Mouse (Mus musculus) left cerebral cortex, postnatal 4 days (tissue): Measurements from ENCODE around the gene Lmf2. TPM values are rescaled to one million over a fixed set of nuclear protein-coding genes. Genes with fewer than 3 reads are reported as not detected.

Experiments
- DNase-seq: peaks from one replicate; pipeline ENCODE4 v3.0.0-alpha.2; 2022
- intact Hi-C: fragments of 180-260 bp; cut with DNase I; formaldehyde crosslinking; loops from one replicate; pipeline ENCODE4 v1.15.1; 2025
- total RNA-seq, 2 experiments: library from RNA; stranded (reverse); gene quantifications; 2 replicates each; pipeline ENCODE4 v1.2.3; 2021

Gene Lmf2
- 10 to 100 TPM; 22.9 to 36.2 TPM for total RNA-seq

DNA sequence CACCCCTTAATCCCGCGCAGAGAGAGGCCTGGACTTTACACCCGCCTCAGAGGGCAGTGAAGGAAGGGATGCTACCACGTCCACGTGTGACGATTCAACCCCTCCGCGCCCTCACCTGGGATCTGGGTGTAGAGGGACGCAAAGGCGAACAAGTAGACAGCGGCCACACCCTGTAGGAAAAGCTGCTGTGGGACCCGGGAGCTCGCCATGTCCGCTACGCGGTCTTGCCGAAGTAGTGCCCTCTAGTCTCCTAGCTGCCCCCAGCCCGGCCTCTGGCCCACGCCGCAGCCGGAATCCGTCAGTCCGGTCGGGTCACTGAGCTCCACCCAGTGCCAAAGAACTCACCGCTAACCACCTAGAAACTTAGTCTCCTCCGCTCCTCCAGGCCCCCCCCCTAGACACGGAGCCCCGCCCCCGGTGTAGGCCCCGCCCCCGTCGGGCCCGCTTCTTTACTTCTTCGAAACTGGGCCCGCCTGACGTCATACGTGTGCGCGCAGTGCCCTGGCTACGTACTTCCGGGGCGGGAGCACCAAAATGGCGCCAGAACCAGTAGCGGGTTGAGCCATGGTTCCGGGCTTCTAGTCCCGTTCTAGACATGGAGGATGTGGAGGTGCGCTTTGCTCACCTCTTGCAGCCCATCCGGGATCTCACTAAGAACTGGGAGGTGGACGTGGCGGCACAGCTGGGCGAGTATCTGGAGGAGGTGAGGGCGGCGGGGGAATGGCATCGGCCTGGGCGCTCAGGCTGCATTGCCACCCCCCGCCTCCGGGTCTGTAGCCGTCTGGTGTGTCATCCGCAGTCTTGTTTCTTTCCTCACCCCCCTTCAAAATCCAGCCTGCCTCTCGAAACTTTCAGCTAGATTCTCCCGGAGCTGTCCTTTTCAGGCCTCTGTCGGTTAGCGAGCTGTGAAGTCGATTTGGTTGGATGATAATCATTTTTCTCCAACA lies at the start of gene Lmf2, which contains the start of gene Ncaph2:
Gene Lmf2, minus strand, starts transcription at position 419 of the 947 bp plus-strand sequence.
Gene Ncaph2, plus strand, starts transcription at position 479 of the 947 bp plus-strand sequence.
- intact Hi-C loops, result no loop called here
- DNase-seq, result peak; percentile 96

DNA sequence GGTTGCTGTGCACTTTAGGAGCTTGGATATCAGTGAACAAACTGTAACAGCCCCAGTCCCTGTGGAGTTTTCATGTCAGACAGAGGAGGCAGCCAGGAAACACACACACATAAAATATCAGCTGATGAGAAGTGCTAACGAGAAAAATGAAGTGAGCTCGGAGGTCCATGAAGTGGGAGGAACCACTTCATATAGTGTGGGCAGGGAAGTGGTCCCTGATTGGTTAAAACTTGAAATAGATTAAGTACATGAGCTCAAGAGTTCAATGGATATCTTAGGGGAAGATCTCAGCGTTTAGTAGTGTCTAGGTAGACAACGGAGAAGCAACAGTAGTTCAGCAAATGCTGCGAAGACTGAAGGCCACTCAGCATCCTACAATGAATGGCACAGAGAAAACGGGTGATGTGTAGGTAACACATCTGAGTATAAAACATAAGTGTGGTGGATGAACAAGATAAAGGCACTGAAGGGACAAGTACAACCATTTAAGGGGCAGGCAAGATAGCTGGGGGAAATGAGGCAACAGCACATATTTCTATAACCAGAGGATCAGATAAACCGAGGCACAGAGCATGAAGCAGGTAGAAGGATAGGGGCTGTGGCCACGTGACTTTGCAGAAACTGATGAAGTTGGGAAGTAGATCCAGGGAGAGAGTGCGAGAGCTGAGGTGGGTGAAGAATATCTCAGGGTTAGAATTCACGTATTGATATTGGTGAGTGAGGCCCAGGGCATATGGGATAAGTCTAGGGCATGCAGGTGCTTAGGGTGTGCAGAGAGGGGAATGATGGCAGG lies 49.6 kb upstream of the Lmf2 start:
- intact Hi-C loops, result no loop called here
- no peak for DNase-seq

DNA sequence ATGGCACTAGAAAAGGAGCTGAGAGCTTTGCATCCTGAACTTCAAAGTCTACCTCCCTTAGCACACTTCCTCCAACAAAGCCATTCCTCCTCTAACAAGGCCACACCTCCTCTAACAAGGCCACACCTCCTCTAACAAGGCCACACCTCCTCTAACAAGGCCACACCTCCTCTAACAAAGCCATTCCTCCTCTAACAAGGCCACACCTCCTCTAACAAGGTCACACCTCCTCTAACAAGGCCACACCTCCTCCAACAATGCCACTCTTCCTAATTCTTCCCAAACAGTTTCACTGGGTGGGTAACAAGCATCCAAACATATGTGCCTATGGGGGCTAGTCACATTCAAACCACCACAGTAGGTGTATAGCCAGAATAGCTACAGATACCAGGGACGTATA lies 47.0 kb upstream of the Lmf2 start:
- no peak for DNase-seq
- intact Hi-C loops, result no loop called here

DNA sequence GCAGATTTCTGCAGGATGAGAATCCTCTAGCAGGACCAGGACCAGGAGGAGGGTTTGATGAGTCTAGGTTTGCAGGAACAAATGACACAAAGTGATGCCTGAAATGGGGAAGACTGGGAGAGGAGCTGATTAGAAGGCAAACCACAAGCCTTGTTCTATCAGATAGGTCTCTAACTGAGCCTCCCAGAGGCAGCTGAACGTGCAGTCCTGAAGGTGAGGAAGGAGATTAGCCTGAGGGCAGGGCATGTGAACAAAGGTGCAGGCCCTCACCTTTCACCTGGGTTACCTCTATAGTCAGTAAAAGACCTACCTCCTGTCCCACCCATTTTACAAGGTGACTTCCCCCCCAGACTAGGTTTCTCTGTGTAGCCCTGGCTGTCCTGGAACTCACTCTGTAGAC lies 44.3 kb upstream of the Lmf2 start:
- DNase-seq, result no peak
- intact Hi-C loops, result no loop called here

DNA sequence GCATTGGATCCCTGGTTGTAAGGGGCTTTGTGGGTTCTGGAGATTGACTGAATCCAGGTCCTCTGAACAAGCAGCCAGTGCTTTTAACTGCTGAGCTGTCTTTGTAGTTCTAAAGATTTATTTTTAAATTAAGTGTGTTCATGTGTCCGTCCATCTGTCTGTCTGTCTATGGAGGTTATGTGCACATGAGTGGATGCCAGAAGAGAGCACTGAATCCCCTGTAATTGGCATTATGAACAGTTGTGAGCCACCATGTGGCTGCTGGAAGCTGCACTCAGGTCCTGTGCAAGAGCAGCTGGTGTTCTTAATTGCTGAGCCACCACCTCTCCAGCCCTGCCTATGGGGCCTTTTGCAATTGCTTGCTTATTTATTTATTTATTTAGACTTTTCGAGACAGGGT lies 42.7 kb upstream of the Lmf2 start:
- intact Hi-C loops, result no loop called here
- peak; percentile 46 for DNase-seq

DNA sequence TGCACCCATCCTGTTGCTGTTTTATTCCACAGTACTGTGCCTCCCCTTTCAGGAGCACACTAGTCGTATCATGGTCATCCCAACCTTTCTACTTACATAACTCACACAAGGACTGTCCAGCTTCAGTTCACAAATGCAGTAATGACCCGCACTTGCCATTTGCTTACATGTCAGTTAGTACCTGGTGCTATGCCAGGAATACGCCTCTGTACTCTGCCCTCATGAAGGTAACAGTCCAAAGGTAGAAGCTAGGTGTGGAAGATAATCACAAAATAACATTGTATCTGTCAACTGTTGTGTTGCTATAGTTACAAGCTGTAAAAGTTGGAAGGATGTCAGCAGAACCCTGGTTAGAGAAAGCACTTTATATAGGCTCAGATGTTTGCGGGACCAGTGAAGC lies 41.4 kb upstream of the Lmf2 start:
- DNase-seq, result no peak
- intact Hi-C loops, result no loop called here

DNA sequence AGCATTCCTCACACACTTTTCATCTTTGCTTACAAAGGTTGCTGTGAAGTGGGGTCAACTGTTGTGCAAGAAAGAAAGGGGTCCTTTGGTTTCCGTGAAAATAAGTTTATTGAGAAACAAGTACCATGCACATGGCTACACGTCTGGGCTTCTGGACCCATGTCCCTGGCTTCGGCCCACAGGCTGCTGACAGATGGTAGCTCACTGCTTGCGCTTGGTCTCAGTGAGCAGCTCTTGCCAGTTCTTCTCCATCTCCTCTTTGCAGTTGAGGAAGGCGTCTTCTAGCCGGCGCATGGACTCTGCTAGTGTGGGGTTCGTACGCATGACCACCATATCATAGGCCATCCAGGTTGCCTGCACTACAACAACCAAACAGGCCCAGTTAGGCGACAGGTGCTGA lies 34.6 kb upstream of the Lmf2 start:
- intact Hi-C loops, result no loop called here
- DNase-seq, result no peak

DNA sequence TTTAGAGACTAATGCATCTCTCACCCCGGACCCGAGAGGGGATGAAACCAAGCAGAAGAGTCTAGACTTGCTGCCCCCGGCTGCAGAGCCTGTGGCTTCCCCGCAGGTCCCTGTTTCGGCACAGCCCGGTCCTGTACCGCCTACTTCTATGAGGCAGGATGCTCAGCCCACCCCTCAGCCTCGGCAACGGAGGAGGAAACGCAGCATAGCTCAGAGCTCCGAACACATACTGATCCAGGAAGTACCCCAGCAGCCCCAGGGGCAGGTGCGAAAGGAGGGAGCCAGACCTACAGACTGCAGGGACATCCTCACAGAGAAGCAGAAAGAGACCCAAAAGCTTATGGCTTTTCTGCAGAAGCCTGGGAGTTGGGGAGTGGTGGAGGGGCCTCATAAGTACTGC lies 31.7 kb upstream of the Lmf2 start:
- no peak for DNase-seq
- intact Hi-C loops, result no loop called here

DNA sequence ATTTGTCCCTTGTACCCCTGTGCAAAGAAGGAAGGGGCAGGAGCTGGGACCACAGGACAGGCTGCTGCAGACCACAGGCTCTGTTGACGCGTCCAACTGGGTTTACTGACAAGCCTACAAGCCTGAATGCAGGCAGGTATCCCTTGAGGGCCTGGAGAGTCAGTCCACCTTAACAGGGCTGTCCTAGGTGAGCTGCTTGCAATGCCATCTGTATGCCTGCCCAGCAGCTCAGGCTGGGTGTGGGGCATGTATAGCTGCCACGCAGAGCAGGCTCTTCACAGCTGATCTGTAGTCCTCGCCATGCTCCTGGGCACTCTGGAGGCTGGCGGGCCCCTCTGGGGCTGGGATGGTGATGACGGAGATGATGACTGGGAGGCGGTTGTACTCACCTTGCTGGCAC lies 29.2 kb upstream of the Lmf2 start, which contains the start of gene Klhdc7b:
Gene Klhdc7b, plus strand, starts transcription at position 301 of the 400 bp plus-strand sequence.
- DNase-seq, result no peak
- intact Hi-C loops, result no loop called here

DNA sequence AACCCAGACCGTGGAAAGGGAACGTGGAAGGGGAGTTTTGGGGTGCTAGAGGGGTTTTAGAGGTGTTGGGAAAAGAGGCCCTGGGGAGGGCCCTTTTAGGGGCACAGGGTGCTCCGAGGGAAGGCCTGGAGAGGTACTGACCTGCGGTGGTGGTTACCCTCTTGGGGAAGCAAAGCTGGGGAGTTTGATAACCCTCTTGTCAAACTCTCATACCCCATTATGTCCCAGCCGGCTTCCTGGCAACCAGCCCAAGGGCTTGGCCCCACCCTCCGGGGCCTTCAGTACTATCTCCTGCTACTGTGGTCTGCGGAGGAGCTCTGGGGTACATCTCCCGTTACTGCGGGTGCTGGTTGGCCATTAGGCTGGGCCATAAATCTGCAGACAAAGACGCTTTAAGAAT lies 24.0 kb upstream of the Lmf2 start:
- intact Hi-C loops, result no loop called here
- DNase-seq, result peak; percentile 53

DNA sequence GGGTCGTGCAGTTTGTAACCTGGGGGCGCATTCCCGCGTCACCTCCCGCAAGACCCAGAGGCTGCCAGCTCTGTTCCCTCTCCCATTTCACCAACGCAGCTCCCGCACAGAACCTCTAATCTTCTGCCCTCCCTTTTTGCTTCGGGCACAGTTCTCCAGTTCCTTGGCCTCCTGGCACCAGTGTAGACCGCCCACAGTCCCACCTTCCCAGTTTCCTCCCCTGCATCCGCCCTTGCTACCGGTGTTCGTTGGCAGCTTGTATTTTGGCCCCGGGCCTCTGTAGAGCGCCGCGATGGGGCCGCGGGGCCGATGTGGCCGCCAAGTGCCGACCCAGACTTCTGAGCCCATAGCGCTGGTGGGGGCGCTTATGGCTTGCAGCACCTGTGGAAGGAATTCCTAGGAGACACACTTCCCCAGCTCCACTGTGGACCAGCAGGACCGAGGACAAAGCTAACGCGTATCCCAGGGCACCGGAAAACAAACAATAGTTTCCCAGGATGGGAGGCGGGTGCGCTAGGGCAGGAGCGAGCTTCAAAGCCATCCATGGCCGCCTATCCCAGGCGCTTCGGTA lies 23.5 kb upstream of the Lmf2 start, which contains the start of gene Odf3b:
Gene Odf3b, minus strand, starts transcription at position 452 of the 571 bp plus-strand sequence.
- intact Hi-C loops, result no loop called here

DNA sequence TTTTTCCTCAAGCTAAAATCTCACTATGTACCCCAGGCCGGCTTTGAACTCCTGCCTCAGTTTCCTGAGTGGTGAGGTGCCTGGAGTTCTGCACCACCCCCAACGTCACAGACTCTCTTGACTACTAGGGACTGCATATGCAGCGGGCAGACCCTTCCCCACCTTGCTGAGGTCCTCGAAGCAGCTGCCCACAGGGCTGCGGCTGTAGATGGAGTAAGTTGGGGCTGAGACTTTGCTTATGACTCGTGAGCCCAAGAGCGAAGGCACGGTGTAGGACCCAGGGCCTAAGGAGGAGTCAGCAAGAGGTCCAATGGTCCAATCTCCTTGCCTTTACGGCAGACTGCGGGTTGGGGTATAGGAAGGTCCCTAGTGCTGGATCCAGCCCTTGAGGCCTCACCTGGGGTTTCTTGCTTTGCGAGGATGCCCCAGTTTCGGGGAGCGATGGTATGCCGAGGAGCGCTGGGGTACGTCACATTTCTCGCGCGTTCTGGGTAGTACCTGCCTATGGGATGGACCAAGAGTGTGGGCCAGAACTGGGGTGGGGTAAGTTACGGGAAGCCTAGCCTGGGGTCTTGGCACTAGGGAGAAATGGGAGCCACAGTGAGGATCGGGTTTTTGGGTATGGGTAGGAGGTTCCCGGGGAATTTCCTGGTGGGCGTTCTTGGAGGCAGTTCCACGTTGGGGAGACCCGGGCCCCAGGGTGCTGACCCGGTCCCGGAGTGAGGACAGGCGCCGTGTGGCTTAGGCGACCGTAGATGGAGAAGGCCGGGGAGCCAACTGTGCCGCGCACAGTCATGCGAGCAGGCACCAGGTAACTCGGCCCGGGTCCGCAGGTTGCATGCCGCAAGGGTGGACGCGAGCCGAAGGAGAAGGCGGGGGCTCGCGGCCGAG lies 22.7 kb upstream of the Lmf2 start:
- intact Hi-C loops, result no loop called here
- DNase-seq, result no peak

More for the DNA sequence above, 23.5 kb upstream of the Lmf2 start, which contains the start of gene Odf3b:
- DNase-seq, result no peak

DNA sequence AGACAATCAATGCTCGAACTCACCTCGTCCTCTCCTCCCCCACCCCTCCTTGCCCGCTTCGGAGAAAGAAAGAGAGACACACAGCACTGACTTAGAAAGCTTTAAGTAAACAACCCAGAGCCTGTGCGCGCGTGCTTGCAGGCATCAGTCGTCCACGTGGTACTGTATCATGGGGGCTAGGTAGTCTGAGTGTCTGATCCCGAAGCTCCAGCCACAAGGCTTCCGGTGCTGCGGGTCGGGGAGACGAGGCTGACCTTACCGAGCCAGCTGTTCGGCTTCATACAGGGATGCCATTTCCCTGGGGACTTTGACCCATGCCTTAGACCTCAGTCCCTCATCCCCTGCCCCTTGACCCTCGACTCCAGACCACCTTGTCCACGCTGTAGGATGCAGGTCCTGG lies 21.9 kb upstream of the Lmf2 start:
- DNase-seq, result no peak
- intact Hi-C loops, result no loop called here

DNA sequence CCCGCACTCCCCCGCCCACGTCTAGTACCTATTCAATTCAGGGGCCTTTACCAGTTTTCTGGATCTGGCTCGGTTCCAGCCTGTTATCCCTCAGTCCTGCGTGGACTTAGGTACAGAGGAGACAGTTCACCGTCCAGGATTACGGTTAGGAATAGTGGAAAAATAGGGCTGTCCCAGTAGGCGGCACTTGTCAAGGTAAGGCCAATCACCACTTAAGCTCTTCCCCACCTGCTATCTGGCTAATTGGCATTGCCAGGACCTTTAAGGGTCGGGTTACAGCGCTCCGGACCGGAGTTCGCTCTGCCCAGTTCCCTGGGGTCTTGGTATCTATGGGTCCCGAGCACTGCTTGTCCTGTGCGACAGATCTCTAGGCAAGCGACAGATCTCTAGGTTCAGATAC lies 21.5 kb upstream of the Lmf2 start, which contains the start of gene Tymp:
Gene Tymp, minus strand, starts transcription at position 83 of the 400 bp plus-strand sequence.
- no peak for DNase-seq
- intact Hi-C loops, result no loop called here

DNA sequence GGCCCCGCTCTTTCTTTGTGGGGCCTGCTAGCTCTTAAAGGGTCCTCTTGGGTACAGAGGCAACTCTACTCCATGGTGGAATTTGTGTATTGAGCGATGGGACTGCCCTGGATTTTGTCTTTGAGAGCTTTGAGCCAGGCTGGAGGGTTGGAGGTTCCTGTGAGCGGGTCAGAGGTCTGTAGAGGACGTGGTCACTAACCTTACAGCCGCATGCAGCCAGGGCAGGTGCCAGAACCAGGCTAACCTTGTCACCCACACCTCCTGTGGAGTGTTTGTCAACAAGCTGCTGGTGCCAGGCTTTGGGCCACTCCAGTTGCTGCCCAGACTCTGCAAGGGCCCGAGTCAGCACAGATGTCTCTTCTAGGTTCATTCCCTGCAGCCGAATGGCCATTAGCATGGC lies 20.6 kb upstream of the Lmf2 start:
- no peak for DNase-seq
- intact Hi-C loops, result no loop called here

DNA sequence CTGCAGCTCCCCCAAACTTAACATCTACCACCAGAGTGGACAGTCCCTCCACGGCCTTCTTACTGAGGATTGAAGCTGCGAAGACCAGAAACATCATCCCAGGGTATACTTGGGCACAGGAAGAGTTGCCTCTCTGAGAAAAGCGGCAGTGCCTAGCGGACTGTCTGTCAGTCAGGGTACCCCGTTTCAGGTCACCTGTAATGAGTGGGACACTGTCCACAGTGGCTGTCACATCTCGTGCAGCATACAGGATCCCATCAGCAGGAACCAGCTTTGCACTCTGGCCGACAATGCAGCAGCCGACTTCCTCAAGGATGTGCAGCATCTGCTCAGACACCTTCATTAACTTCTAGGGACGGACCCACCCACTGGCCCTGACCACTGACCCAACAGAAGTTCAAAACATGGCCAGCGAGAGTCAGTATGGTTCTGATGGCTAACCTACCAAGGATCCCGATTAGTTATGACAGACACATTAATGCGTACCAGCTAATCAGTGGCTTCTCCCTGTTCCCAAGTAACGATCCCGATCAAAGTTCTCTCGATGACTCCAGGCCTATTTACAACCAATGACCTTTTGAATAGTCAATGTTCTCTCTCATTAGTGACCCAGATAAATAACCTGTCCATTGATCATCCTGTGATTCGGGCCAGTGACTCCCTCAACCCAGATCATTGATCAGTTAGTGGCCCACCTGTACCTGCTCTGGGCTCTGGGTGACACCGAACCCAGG lies 19.5 kb upstream of the Lmf2 start:
- DNase-seq, result no peak
- intact Hi-C loops, result no loop called here

DNA sequence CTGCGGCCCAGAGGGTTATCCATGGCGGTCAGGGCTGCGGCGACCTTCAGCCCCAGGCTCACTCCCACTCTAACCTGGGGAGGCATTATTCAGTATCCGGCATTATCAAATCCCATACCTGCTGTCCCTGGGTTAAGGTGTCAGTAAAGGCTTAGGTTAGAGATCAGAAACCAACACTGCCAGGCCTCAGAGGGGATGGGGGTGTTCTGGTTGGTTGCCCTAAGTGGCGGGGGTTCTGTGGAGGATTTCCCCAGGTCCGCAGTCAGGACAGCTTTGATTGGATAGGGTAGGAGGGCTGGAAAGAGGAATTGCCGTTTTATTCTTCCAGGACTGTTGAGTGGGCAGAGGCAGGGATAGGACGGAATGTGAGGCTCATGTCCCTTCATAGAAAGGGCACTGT lies 18.9 kb upstream of the Lmf2 start:
- intact Hi-C loops, result no loop called here
- no peak for DNase-seq

DNA sequence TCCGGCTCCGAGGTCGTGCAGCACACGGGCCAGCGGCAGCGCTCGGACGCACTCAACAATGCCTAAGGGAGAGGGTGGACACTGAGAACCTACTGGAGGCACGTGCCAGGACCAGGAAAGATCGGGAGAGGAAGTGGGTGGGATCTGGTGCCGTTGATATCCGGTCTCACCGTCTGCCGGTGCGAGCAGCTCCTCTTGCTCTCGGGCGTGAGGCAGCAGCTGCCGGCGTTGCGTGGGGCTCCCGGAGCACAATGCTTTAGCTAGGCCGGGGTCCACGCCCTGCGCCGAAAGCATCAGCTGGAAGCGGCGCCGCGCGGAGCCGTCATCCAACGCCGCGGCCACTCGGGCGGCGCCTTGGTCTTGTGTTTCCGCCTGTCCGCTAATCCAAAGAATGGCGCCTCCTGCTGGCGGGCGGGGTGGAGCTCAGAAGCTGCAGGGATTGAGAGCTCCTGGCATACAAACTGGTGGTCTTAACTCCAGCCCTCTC lies 18.3 kb upstream of the Lmf2 start, which contains the start of gene Sco2:
Gene Sco2, minus strand, starts transcription at position 85 of the 487 bp plus-strand sequence.
- intact Hi-C loops, result no loop called here
- DNase-seq, result peak; percentile 98
